Mouse (Mus musculus) lung, embryonic 14.5 days (tissue): ENCODE results near the gene Fam178b. TPM values are rescaled to one million over a fixed set of nuclear protein-coding genes. Genes with fewer than 3 reads are reported as not detected.

Experiments used
- ATAC-seq: fragments of 200-750 bp; cut with Nextera tagmentation; 2 replicates; pipeline ENCODE4 v1.8.0; 2017; ENCODE audit warnings: mild to moderate bottlenecking, moderate TSS enrichment, moderate library complexity; ENCODE audit not compliant: insufficient read depth
- DNase-seq: peaks from one replicate; pipeline ENCODE4 v3.0.0-alpha.2; 2015
- H3K27ac ChIP-seq: fragments of 300-500 bp; sonication (generic); 2 replicates; pipeline ENCODE4 v1.5.1; 2014; ENCODE audit warnings: low read depth, mild to moderate bottlenecking, moderate library complexity
- H3K27me3 ChIP-seq: fragments of 300-500 bp; sonication (generic); 2 replicates; pipeline ENCODE4 v1.6.1; 2014; ENCODE audit warnings: low read length, control low read depth; ENCODE audit not compliant: insufficient read depth
- H3K36me3 ChIP-seq: fragments of 300-500 bp; sonication (generic); 2 replicates; pipeline ENCODE4 v1.6.1; 2014; ENCODE audit warnings: control low read depth; ENCODE audit not compliant: insufficient read depth
- H3K4me1 ChIP-seq: fragments of 300-500 bp; sonication (generic); 2 replicates; pipeline ENCODE4 v1.6.1; 2014; ENCODE audit warnings: antibody characterized with exemption, control low read depth; ENCODE audit not compliant: insufficient read depth
- H3K4me2 ChIP-seq: fragments of 300-500 bp; sonication (generic); 2 replicates; pipeline ENCODE4 v1.6.1; 2014; ENCODE audit warnings: mild to moderate bottlenecking
- H3K4me3 ChIP-seq: fragments of 300-500 bp; sonication (generic); 2 replicates; pipeline ENCODE4 v1.5.1; 2014; ENCODE audit warnings: low read depth, low read length
- H3K9ac ChIP-seq: fragments of 300-500 bp; sonication (generic); 2 replicates; pipeline ENCODE4 v1.6.1; 2014
- H3K9me3 ChIP-seq: fragments of 300-500 bp; sonication (generic); 2 replicates; pipeline ENCODE4 v1.6.1; 2016; ENCODE audit warnings: low read depth, low read length, control low read depth
- CTCF ChIP-seq: IDR thresholded peaks from 2 replicates; pipeline ENCODE4 v1.5.1; 2016; ENCODE audit warnings: antibody characterized with exemption, low read depth
- WGBS: fragments of 180-500 bp; shearing (Covaris S2); extraction: QIAGEN DNeasy Blood & Tissue Kit; methylation state at CpG from one replicate; pipeline ENCODE4 v1.1.7; 2014; 5-methylcytosine and 5-hydroxymethylcytosine counted together
- polyA plus RNA-seq: library from polyadenylated mRNA; unstranded; fragments of >200 nt; fragmentation: Nextera tagmentation; extraction: Ambion mirVana; gene quantifications from 2 replicates; pipeline ENCODE4 v1.2.1, GENCODE M21; 2014

Fam178b gene
- polyA plus RNA-seq, 1 experiment from 2014 or later = 1.9 TPM

DNA sequence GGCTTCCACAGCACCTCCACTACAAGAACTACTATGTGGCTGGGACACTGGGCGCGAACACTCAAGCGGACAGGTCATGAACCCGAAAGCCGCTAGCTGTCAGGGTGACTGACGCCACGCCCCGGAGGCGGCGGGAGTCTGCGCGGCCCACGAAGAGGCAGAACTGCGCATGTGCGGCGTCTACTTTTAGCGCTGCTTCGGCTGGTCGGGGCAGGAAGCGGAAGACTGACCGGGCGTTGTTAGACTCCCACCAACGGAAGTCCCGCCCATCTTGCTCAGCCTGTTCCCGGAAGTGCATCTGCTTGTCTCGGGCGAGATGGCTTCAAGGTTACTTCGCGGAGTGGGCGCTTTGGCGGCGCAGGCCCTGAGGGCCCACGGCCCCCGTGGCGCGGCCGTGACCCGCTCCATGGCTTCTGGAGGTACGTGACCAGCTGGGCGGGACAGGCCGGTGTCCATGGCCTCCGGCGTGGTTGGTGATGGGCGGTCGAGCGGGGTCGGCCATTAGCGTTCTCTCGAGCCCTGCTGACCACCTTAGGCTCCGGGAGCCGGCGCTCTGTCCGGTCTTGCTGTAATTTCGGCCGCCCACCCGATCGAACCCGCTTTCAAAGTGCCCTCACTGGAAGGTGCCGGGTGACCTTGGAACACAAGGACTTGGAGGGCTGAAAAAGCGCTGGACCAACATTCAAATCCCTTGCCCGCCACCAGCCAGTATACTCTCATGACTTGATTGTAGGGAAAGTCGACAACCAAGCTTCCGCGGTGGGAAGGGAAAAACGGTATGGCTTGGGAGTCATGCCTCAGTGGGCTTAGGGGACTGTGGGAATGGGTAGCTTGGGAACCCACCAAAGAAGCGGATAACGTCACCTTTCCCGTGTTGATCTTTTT is 8.5 kb upstream of the Fam178b start, which contains the start of gene Cox5b:
Cox5b (plus strand) TSS at position 179 of the 885 bp plus-strand sequence.
- no peaks in the 10 kb centered on the region for H3K9me3 ChIP-seq
- H3K4me3 ChIP-seq = peak within 1 kb of the TSS; percentile 79
- H3K4me2 ChIP-seq = peak within 1 kb of the TSS; percentile 77
- H3K27ac ChIP-seq = peak within 1 kb of the TSS; percentile 31; the same call in 1 of the 2 replicates
- H3K9ac ChIP-seq = peak within 1 kb of the TSS; percentile 74
- WGBS = under 1% methylated on average over 68 of the region's 68 CpGs
- peaks cover 20% of the 10 kb centered on the region for H3K36me3 ChIP-seq
- no peaks in the 10 kb centered on the region for H3K4me1 ChIP-seq
- TF ChIP-seq CTCF = no peak
- no peaks in the 10 kb centered on the region for H3K27me3 ChIP-seq
- peak; percentile 97 for ATAC-seq
- DNase-seq = peak; percentile 100

DNA sequence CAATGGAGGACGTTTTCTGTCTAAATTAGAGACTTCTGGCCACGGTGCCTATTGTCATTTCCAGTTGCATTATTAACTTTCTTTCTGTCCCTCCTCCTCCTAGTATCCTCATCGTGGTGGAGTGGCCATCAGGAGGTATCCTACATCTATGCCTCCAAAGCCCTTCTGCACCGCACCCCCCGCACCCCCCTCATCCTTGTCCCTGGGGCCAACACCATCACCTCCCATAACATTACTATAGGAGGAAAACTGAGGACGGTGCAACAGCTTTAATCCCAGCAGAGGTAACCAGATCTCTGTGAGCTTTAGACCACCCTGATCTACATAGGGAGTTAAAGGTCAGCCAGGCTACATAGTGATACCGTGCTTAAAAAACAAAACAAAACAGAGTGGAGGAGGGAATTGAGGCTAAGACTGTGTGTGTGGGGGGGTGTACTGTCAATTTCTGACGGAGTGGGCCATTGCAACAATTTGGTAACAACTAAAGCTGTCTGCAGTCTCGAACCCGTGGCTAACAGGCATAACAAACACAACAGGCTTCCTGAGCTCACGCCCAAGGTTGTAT is 7.8 kb upstream of the Fam178b start:
- peak overlapping the region; percentile 74 for H3K9ac ChIP-seq
- H3K4me1 ChIP-seq = no peaks in the 10 kb centered on the region
- H3K36me3 ChIP-seq = peaks cover 20% of the 10 kb centered on the region
- TF ChIP-seq CTCF = no peak
- H3K27ac ChIP-seq = peak overlapping the region; percentile 3; the same call in 1 of the 2 replicates
- H3K4me2 ChIP-seq = peak overlapping the region; percentile 77
- WGBS = 53% methylated on average over 11 of the region's 11 CpGs
- H3K4me3 ChIP-seq = peak overlapping the region; percentile 79
- ATAC-seq (peak; percentile 43), DNase-seq (no peak)
- H3K27me3 ChIP-seq = no peaks in the 10 kb centered on the region
- no peaks in the 10 kb centered on the region for H3K9me3 ChIP-seq

DNA sequence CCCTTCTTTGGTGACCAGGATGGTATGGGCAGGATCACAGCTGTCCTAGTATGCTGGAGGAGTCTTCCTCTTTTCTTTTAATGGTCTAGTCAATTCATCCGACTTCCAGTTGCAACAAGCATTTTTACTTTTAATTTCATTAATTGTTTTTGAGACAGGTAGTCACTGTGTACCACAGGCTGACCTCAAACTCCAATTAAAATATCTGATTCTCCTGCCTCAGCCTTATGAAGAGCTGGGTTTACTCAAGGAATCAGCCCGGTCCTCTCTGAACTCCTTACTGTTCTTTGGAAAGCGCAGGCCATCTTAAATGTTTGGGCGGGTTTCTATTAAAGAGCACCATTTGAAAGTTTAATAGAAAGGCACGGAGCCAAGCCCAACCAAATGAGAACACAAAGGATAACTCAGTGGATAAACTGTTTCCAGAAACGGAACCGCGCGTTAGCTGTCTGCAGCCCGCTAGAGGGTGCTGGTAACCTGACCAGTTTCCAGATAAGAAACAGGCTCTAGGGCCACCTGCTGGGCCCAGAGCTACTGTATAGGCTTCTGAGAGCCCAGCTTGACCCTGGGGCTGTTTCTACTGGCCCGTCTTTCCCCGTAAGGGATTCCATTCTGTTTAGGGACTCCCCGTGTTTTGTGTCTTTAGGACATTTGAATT is 956 bp upstream of the Fam178b start:
- TF ChIP-seq CTCF = peak; percentile 89
- H3K4me3 ChIP-seq = no peak overlapping the region
- no peak overlapping the region for H3K9ac ChIP-seq
- no peaks in the 10 kb centered on the region for H3K4me1 ChIP-seq
- 12% methylated on average over 13 of the region's 13 CpGs for WGBS
- H3K9me3 ChIP-seq = no peaks in the 10 kb centered on the region
- no peaks in the 10 kb centered on the region for H3K36me3 ChIP-seq
- no peak overlapping the region for H3K4me2 ChIP-seq
- ATAC-seq = peak; percentile 81
- peak; percentile 94 for DNase-seq
- H3K27me3 ChIP-seq = no peaks in the 10 kb centered on the region
- H3K27ac ChIP-seq = no peak overlapping the region

DNA sequence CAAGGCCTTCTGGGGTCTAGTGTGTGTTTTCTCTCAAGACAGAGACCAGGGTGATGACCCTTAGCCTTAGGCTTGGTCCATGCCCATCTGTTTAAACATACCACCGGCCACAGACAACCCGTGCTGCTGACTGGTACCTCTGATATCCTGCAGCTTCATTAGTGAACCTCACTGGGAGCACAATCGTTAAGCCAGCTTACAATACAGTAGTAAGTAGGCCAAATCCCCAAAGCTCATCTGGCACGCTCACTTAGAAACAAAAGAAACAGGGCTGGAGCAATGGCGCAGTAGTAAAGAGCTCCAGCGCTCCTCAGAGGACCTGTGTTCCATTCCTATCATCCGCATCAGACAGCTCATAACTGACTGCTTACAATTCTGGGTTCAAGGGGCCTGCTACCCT is 2.1 kb downstream of the Fam178b start:
- DNase-seq = no peak
- Histone ChIP-seq H3K27ac (no peak overlapping the region), H3K9ac (no peak overlapping the region; the same call in 1 of the 2 replicates), H3K9me3 (no peaks in the 10 kb centered on the region), H3K4me3 (no peak overlapping the region), H3K36me3 (no peaks in the 10 kb centered on the region), H3K4me2 (no peak overlapping the region), H3K4me1 (no peaks in the 10 kb centered on the region), H3K27me3 (no peaks in the 10 kb centered on the region)
- no peak for ATAC-seq
- 71% methylated on average over 7 of the region's 7 CpGs for WGBS
- no peak for TF ChIP-seq CTCF

DNA sequence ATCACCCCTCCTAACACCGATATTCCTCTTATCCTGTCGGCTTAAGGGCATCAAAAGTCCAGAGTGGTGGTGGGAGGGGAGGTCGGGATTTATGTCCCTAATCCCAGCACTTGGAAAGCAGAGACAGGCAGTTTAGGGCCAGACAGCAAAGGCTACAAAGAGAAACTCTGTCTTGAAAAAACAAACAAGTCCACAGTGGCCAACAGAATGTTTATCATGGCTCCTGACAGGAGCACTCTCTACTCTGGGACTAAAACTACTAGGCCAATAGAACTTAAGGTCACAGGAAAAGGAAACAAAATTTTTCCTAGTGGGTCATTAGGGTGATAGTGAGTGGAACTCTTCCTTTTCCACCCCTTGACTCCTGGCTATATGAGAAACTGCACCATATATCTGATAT is 8.0 kb downstream of the Fam178b start:
- Histone ChIP-seq H3K9me3 (no peaks in the 10 kb centered on the region), H3K4me1 (no peaks in the 10 kb centered on the region), H3K4me3 (no peak overlapping the region), H3K27me3 (no peaks in the 10 kb centered on the region), H3K27ac (no peak overlapping the region), H3K36me3 (no peaks in the 10 kb centered on the region), H3K9ac (no peak overlapping the region), H3K4me2 (no peak overlapping the region)
- DNase-seq (no peak), ATAC-seq (no peak)
- WGBS = 23% methylated on average over 3 of the region's 3 CpGs
- TF ChIP-seq CTCF = no peak

DNA sequence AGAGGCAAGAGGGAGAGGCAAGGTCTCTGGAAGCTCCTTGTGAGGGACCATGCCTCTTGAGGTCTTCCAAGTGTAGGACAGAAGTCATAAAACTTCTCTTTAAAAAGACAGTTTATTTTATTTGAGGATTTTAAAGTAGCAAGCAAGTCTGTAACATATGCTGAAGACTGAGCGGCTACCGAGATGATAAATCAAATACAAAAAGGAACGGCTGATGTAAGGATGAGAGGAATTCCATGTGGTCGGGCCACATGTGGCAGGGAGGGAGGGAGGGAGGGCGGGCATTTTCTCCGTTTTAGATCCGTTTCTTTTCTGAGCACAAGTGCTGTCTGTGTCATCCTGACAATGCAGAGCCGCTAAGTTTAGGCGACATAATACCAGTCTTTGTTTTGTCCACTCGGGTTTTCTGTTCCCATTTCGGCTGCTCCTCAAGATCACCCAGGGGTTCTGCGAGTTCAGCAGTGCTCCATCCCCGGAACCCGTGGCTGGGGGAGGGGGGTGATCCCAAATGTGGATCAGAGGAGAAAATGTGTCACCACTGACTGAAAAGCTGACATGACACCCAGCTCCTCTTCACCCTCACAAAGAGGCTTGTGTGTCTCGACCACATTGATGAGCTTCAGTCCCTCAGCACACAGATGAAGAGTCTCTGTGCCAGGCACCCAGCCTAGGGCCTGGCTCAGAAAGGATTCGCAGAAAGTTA is 10.2 kb downstream of the Fam178b start:
- no peak for ATAC-seq
- H3K4me1 ChIP-seq = no peaks in the 10 kb centered on the region
- no peaks in the 10 kb centered on the region for H3K36me3 ChIP-seq
- H3K9ac ChIP-seq = no peak overlapping the region
- TF ChIP-seq CTCF = no peak
- no peak for DNase-seq
- no peaks in the 10 kb centered on the region for H3K9me3 ChIP-seq
- no peak overlapping the region for H3K4me3 ChIP-seq
- H3K27me3 ChIP-seq = no peaks in the 10 kb centered on the region
- H3K4me2 ChIP-seq = no peak overlapping the region
- H3K27ac ChIP-seq = no peak overlapping the region
- 36% methylated on average over 16 of the region's 16 CpGs for WGBS

DNA sequence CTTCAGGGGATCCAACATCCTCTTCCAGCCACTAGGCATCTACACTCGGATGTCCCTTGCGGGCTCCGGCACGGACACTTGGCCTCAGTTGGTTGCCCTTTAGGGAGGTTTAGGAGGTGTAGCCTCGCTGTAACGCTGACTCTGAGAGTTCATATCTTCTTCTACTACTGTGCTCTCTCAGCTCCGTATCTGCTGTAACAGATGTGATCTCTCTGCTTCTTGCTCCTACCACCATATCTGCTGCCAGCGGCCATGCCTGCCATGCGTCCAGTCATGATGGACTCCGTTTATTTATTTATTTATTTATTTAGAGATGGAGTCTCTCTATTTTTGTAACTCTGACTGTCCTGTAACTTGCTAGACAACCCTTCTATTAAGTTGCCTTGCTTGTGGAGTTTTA is 11.7 kb downstream of the Fam178b start:
- Histone ChIP-seq H3K27ac (no peak overlapping the region), H3K4me1 (no peaks in the 10 kb centered on the region), H3K9me3 (no peaks in the 10 kb centered on the region), H3K9ac (no peak overlapping the region), H3K36me3 (no peaks in the 10 kb centered on the region), H3K27me3 (no peaks in the 10 kb centered on the region), H3K4me3 (no peak overlapping the region), H3K4me2 (no peak overlapping the region)
- DNase-seq (no peak), ATAC-seq (no peak)
- TF ChIP-seq CTCF = no peak
- WGBS = 90% methylated on average over 10 of the region's 10 CpGs
